Mouse (Mus musculus): ENCODE results near the gene Txnrd3. TPM values are rescaled to one million over a fixed set of nuclear protein-coding genes. Genes with fewer than 3 reads are reported as not detected.

Gene Txnrd3
- 21.2 and 24.2 TPM in 2 replicates for total RNA-seq (2014; rRNA removed)
- 20.1 and 21.4 TPM in 2 replicates for polyA plus RNA-seq (2015; fragmentation: Nextera tagmentation; extraction: Ambion mirVana)

DNA sequence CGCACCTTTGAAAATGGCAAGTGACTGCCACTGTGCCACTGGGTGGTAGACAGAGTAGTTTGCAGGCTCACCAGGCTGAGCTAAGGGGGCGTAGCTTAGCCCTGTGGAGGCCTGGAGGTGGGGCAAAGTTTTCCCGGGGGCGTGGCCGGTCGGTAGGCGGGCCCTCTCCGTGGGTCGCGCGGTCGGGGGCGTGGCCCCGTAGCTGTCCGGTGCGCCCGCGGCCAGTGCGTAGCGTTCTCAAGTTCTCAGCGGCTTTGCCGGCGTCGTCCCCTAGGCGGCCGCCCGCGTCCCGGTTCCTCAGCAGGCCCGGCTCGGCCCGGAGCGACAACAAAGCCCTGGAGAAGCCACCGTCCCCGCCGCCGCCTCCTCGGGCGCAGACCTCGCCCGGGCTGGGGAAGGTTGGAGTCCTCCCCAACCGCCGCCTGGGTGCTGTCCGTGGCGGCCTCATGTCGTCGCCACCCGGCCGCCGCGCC, at the start of gene Txnrd3:
Gene Txnrd3 (plus strand): TSS at position 191 of the 473 bp plus-strand sequence.
- Histone ChIP-seq H3K27ac (ENCODE audit: low read depth, low read length) (peak within 1 kb of the TSS; percentile 94), H3K36me3 (ENCODE audit: insufficient read depth) (no peaks in the 10 kb centered on the region), H3K9me3 (ENCODE audit: low read length) (no peaks in the 10 kb centered on the region), H3K4me3 (ENCODE audit: low read depth, low read length) (peak within 1 kb of the TSS; percentile 75), H3K9ac (peak within 1 kb of the TSS; percentile 89), H3K27me3 (ENCODE audit: insufficient read depth, low read length) (no peaks in the 10 kb centered on the region), H3K4me2 (ENCODE audit: low read depth) (peak within 1 kb of the TSS; percentile 83), H3K4me1 (ENCODE audit: insufficient read depth) (peaks cover 3% of the 10 kb centered on the region; the same call in 1 of the 2 replicates)
- peak; percentile 48; the same call in 1 of the 2 replicates for TF ChIP-seq CTCF (IDR thresholded peaks at IDR 0.05; ENCODE audit: low read depth)
- ATAC-seq (peak; percentile 92), DNase-seq (peak; percentile 86)
- 0% methylated on average over 50 of the region's 51 CpGs for WGBS

DNA sequence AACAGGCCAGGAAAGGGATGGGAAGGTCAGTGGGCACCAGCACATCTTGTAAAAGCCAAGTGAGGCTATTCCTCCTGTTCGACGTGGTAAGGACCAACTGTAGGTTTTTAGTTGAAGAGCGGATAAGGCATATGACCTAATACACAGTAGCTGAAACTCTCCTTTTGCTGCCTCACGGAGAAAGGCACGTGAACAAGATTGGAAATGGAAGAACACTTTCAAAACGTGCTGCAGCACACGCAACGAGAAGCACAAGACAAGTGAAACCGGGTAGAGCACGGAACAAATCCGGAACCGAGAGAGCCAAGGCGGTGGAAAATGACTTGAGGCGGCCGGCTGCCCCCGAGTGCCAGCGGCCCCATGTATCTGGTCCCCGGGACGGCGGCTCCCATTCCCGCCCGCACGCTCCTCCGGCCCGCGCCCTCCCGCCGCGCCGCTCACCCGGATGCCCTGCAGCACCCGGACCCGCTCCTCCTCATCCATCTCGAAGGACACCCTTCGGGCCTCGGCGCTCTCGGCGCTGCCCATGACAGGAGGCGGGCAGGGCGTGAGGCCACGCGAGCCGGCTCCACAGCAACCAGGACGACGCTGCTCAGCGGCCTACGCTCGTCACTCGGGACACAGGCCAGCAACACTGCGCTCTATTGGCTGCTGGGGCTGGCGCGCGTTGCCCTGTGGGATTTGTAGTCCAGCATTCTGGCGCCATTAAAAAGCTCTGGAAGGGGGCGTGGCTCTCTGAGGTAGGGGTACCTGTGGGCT, 48.6 kb upstream of the Txnrd3 start, which contains the start of gene Chchd6:
Gene Chchd6 (minus strand): TSS at position 635 of the 759 bp plus-strand sequence.
- Histone ChIP-seq H3K9ac (peak within 1 kb of the TSS; percentile 82), H3K4me2 (ENCODE audit: low read depth) (peak within 1 kb of the TSS; percentile 76), H3K4me1 (ENCODE audit: insufficient read depth) (peaks cover 20% of the 10 kb centered on the region; the same call in 1 of the 2 replicates), H3K27ac (ENCODE audit: low read depth, low read length) (peak within 1 kb of the TSS; percentile 81; the same call in 1 of the 2 replicates), H3K36me3 (ENCODE audit: insufficient read depth) (no peaks in the 10 kb centered on the region), H3K27me3 (ENCODE audit: insufficient read depth, low read length) (no peaks in the 10 kb centered on the region), H3K9me3 (ENCODE audit: low read length) (no peaks in the 10 kb centered on the region), H3K4me3 (ENCODE audit: low read depth, low read length) (peak within 1 kb of the TSS; percentile 67)
- ATAC-seq, result peak; percentile 100
- peak; percentile 14; the same call in 1 of the 2 replicates for TF ChIP-seq CTCF (IDR thresholded peaks at IDR 0.05; ENCODE audit: low read depth)
- peak; percentile 97 for DNase-seq
- WGBS, result 2% methylated on average over 55 of the region's 56 CpGs

DNA sequence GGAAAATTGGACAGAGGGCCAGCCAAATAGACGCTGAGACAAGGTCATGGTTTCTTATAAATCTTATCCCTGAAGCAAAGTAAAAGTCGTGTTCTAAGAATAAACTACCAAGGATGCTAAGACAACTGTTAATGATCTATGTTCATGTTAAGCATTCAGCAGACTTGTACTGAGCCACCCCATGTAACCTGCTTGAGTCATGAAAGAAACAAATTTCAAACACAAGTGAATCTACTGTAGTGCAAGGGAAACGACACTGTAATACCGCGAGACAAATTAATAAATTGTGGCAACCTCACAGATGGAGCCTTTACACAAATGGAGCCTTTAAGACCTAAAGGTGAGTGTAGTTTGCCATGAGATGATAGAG, 48.0 kb upstream of the Txnrd3 start:
- no peaks in the 10 kb centered on the region for H3K9me3 ChIP-seq (ENCODE audit: low read length)
- H3K27me3 ChIP-seq (ENCODE audit: insufficient read depth, low read length), result no peaks in the 10 kb centered on the region
- WGBS, result 29% methylated on average over 5 of the region's 5 CpGs
- H3K27ac ChIP-seq (ENCODE audit: low read depth, low read length), result no peak overlapping the region
- peaks cover 20% of the 10 kb centered on the region; the same call in 1 of the 2 replicates for H3K4me1 ChIP-seq (ENCODE audit: insufficient read depth)
- H3K4me3 ChIP-seq (ENCODE audit: low read depth, low read length), result peak overlapping the region; percentile 67
- TF ChIP-seq CTCF (IDR thresholded peaks at IDR 0.05; ENCODE audit: low read depth), result no peak
- ATAC-seq (peak; percentile 23), DNase-seq (no peak)
- peak overlapping the region; percentile 76 for H3K4me2 ChIP-seq (ENCODE audit: low read depth)
- no peak overlapping the region for H3K9ac ChIP-seq
- no peaks in the 10 kb centered on the region for H3K36me3 ChIP-seq (ENCODE audit: insufficient read depth)

DNA sequence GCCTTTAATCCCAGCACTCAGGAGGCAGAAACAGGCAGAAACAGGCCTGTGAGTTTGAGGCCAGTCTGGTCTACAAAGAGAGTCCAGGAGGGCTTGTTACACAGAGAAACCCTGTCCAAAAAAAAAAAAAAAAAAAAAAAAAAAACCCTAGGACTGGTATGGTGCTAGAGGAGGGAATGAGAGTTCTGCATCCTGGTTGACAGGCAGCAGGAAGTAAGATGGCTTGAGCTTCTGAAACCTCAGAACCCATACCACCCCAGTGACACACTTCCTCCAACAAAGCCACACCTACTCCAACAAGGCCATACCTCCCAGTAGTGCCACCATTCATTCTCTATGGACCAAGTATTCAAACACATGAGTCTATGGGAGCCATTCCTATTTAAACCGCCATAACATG, 47.3 kb upstream of the Txnrd3 start:
- Histone ChIP-seq H3K4me2 (ENCODE audit: low read depth) (no peak overlapping the region), H3K27ac (ENCODE audit: low read depth, low read length) (no peak overlapping the region), H3K36me3 (ENCODE audit: insufficient read depth) (no peaks in the 10 kb centered on the region), H3K4me1 (ENCODE audit: insufficient read depth) (peaks cover 20% of the 10 kb centered on the region; the same call in 1 of the 2 replicates), H3K9me3 (ENCODE audit: low read length) (no peaks in the 10 kb centered on the region), H3K27me3 (ENCODE audit: insufficient read depth, low read length) (no peaks in the 10 kb centered on the region), H3K4me3 (ENCODE audit: low read depth, low read length) (no peak overlapping the region), H3K9ac (no peak overlapping the region)
- DNase-seq, result no peak
- WGBS, result 96% methylated on average over 1 of the region's 1 CpGs
- no peak for ATAC-seq
- no peak for TF ChIP-seq CTCF (IDR thresholded peaks at IDR 0.05; ENCODE audit: low read depth)

DNA sequence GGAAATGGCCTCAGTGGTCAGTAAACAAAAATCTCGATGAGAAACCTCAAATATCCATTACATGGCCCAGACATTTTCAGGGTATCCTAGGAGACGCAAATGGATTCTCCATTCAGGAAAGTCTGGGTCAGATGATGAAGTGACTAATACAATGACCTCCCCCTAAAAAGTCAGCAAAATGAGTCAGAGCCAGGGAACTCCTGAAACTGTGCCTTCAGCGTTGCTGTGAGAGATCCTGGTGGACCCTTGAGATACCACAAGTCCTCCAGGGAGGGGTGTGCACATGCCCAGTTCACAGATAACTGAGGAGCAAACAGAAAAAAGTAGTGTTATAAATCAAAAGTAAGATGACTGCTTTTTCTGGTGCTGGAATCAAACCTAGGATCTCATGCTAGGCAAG, 37.7 kb upstream of the Txnrd3 start:
- no peak overlapping the region for H3K4me2 ChIP-seq (ENCODE audit: low read depth)
- no peaks in the 10 kb centered on the region for H3K4me1 ChIP-seq (ENCODE audit: insufficient read depth)
- no peaks in the 10 kb centered on the region for H3K36me3 ChIP-seq (ENCODE audit: insufficient read depth)
- H3K27ac ChIP-seq (ENCODE audit: low read depth, low read length), result no peak overlapping the region
- no peak for TF ChIP-seq CTCF (IDR thresholded peaks at IDR 0.05; ENCODE audit: low read depth)
- H3K4me3 ChIP-seq (ENCODE audit: low read depth, low read length), result no peak overlapping the region
- ATAC-seq (no peak), DNase-seq (no peak)
- no peaks in the 10 kb centered on the region for H3K9me3 ChIP-seq (ENCODE audit: low read length)
- H3K27me3 ChIP-seq (ENCODE audit: insufficient read depth, low read length), result no peaks in the 10 kb centered on the region
- WGBS, result 72% methylated on average over 3 of the region's 3 CpGs
- no peak overlapping the region for H3K9ac ChIP-seq

DNA sequence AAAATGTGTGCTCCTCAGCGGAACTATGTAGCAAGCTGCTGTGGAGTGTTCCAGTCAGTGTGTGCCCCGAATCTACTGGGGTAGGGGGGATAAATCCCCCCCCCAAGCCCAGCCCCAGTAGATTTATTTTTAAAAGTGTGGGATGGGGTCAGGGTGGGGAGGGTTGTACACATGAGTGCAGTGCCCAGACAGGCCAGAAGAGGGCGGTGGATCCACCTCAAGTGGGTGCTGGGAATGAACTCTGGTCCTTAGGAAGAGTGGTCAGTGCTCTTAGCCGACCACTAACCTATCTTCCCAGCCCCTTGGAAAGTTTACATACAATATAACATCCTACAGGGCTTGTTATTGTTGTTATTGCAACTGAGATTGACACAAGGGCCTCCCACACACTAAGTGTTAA, 35.8 kb upstream of the Txnrd3 start:
- Histone ChIP-seq H3K4me1 (ENCODE audit: insufficient read depth) (peaks cover 3% of the 10 kb centered on the region), H3K4me2 (ENCODE audit: low read depth) (no peak overlapping the region), H3K27me3 (ENCODE audit: insufficient read depth, low read length) (no peaks in the 10 kb centered on the region), H3K36me3 (ENCODE audit: insufficient read depth) (no peaks in the 10 kb centered on the region), H3K9ac (no peak overlapping the region), H3K27ac (ENCODE audit: low read depth, low read length) (no peak overlapping the region), H3K4me3 (ENCODE audit: low read depth, low read length) (no peak overlapping the region), H3K9me3 (ENCODE audit: low read length) (no peaks in the 10 kb centered on the region)
- WGBS, result 57% methylated on average over 4 of the region's 4 CpGs
- no peak for ATAC-seq
- DNase-seq, result no peak
- no peak for TF ChIP-seq CTCF (IDR thresholded peaks at IDR 0.05; ENCODE audit: low read depth)

Measured in forebrain, postnatal 0 days (tissue).